Mouse (Mus musculus) testis, adult 2 months (tissue): ENCODE data around the gene Cdk15. TPM values are rescaled to one million over a fixed set of nuclear protein-coding genes. Genes with fewer than 3 reads are reported as not detected.

Experiments
- H3K27ac ChIP-seq: fragments of 200-500 bp; 2 replicates; pipeline ENCODE4 v1.5.1; 2012; ENCODE audit warnings: low read depth, low read length; ENCODE audit not compliant: control insufficient read depth, insufficient read depth
- H3K27me3 ChIP-seq: fragments of 200-500 bp; 2 replicates; pipeline ENCODE4 v1.6.1; 2012; ENCODE audit warnings: mild to moderate bottlenecking, low read length, moderate library complexity; ENCODE audit not compliant: control insufficient read depth, insufficient read depth
- H3K36me3 ChIP-seq: fragments of 200-500 bp; 2 replicates; pipeline ENCODE4 v1.6.1; 2012; ENCODE audit warnings: mild to moderate bottlenecking, low read length; ENCODE audit not compliant: control insufficient read depth, insufficient read depth
- H3K4me1 ChIP-seq: fragments of 200-500 bp; 2 replicates; pipeline ENCODE4 v1.6.1; 2012; ENCODE audit warnings: low read length; ENCODE audit not compliant: control insufficient read depth, insufficient read depth
- H3K4me3 ChIP-seq: fragments of 200-500 bp; 2 replicates; pipeline ENCODE4 v1.5.1; 2012; ENCODE audit warnings: low read depth, mild to moderate bottlenecking, low read length, moderate library complexity, mixed read lengths; ENCODE audit not compliant: control insufficient read depth
- CTCF ChIP-seq: fragments of 200-500 bp; IDR thresholded peaks from 2 replicates; pipeline ENCODE4 v1.5.1; 2012; ENCODE audit warnings: low read depth, mild to moderate bottlenecking, inconsistent platforms, low read length, moderate library complexity; ENCODE audit not compliant: control insufficient read depth, insufficient read depth, insufficient replicate concordance
- POLR2A ChIP-seq: fragments of 200-500 bp; IDR thresholded peaks from 2 replicates; pipeline ENCODE4 v1.6.1; 2012; ENCODE audit warnings: low read depth, mild to moderate bottlenecking, inconsistent platforms, low read length, moderate library complexity; ENCODE audit not compliant: control insufficient read depth
- polyA plus RNA-seq: library from polyadenylated mRNA; depleted of rRNA; stranded (reverse); fragments of >200 nt; gene quantifications from 2 replicates; pipeline ENCODE4 v1.2.3, GENCODE M21; 2012

Cdk15 gene
- polyA plus RNA-seq, 1 experiment, result 1.6 TPM

DNA sequence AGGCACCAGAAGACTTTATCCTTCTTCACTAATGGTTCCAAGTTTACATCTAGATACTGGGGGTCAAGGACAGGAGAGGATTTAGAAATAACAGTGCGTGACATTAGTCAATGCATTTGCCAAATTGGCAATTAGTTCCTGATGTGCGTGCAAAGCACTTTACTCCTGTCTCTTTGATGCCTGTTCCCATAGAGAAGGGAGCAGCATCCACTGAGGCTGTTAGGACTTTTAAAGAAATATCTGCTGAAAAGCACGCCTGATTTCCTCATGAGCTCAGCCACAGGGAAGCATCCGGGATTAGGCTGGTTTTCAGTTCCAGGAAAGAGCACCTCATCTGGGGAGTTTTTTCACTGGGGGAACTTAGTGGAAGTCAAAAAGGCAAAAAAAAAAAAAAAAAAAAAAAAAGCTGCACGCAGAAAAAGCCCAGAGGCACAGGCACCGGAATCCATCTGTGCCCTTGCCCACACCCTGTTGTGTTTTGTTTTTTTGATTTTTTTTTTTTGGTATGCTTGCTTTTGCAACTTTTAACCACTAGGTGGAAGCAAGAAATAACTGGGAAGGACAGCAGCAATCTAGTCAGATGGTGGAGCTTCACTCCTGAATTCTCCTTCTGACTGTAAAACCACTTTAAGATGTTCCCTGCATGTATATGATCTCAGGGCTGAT lies 59.8 kb downstream of the Cdk15 start:
- TF ChIP-seq POLR2A (no peak), CTCF (no peak)
- H3K27me3 ChIP-seq, result no peaks in the 10 kb centered on the region
- H3K4me1 ChIP-seq, result no peaks in the 10 kb centered on the region
- H3K27ac ChIP-seq, result no peak overlapping the region
- no peak overlapping the region for H3K4me3 ChIP-seq
- H3K36me3 ChIP-seq, result no peaks in the 10 kb centered on the region

- TF ChIP-seq POLR2A, result no peak
- no peak for TF ChIP-seq CTCF
- no peaks in the 10 kb centered on the region for H3K36me3 ChIP-seq
- no peak overlapping the region for H3K27ac ChIP-seq
- no peaks in the 10 kb centered on the region for H3K27me3 ChIP-seq
- H3K4me1 ChIP-seq, result no peaks in the 10 kb centered on the region
- no peak overlapping the region for H3K4me3 ChIP-seq
Observed at GRCm38 (mm10) chr1:59317397-59317796, 60.7 kb downstream of the Cdk15 start.

GRCm38 (mm10) chr1:59318878-59319277 lies 62.2 kb downstream of the Cdk15 start:
- Histone ChIP-seq H3K4me1 (0 out of 2 replicates have a peak, but pooled peaks cover 2% of the 10 kb centered on the region), H3K27me3 (no peaks in the 10 kb centered on the region)

DNA sequence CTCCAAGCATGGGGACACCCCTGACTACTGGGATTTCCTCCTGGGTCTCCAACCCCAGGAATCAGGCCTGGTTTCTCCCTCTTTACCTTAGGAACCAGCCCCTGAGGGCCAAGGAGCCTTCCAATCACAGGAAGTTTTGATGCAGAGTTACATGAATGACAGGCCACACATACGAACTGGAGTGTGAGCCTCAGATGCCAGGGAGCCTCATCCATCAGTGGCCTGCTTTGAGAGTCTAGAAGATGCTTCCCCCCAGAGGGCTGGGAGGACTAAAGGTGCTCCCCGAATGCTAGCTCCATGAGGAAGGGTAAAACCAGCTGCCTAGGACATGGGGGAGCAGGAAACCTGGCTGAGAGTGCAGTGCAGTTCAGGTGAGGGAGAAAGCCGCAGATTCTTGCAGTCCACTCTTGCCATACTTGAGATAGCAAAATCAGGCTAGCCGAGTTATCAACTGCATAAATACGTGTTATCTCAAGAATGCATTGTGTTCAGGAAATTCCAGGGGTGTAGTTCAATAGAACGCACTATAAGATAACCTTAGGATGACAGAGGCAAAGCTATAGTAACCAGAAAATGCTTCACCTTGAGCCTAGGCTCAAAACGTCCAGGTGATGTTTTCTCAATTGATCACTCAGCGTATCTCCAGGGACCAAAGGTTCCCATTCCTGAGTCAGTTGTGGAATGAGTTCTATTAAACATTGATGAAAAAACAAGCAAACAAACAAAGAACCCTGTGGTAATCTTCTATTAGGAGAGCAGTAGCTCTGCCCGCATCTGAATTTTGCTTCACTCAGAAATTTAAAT lies 64.6 kb downstream of the Cdk15 start:
- Histone ChIP-seq H3K4me3 (no peak overlapping the region), H3K4me1 (0 out of 2 replicates have a peak, but pooled peaks cover 2% of the 10 kb centered on the region), H3K36me3 (no peaks in the 10 kb centered on the region), H3K27ac (no peak overlapping the region), H3K27me3 (no peaks in the 10 kb centered on the region)
- TF ChIP-seq POLR2A (no peak), CTCF (no peak)

More at GRCm38 (mm10) chr1:59318878-59319277, 62.2 kb downstream of the Cdk15 start:
- H3K27ac ChIP-seq, result no peak overlapping the region
- no peak overlapping the region for H3K4me3 ChIP-seq
- H3K36me3 ChIP-seq, result no peaks in the 10 kb centered on the region
- TF ChIP-seq POLR2A, result no peak
- TF ChIP-seq CTCF, result no peak

DNA sequence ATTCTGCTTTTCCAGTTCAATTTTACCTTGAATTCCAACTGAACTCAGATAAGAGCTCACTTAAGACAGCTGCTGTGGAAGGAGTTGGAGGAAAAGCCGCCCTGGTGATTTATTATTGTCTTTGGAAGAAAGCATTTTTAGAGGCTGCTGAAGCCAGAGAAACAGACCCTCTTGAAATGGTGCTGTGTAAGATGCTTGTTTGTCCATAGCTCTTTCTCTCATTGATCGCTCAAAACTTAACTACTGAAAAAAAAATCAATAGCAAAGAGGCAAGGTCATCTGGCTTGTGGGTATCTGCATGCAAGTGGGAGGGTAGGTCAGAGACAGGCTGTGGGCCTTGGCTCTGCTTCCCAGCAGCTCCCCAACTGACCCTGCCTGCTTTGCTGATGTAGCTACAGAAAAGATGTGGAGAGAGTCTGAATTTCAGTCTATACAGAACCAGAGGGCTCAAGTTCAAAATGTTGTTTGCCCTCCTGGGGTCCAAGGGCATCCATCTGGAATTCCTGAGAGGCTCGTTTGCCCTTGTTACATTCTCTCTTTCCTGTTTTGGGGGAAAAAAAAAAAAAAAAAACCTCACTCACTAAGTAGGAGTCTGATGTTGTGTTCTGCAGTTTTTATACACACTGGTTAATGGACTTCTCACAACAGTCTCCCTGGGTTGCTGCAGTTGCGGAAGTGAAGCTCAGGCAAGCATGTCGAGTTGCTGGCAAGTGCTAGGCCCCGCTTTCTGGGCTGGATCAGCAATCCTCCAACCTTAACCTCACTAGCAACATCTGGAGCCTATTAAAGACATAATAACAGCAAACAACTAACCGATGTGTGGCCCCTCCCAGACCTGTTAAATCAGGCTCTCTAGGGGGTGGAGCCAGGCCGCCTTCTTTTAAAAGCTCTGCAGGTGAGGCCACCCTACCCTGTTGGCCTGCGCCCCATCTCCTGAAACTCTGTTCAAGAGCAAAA lies 65.5 kb downstream of the Cdk15 start:
- Histone ChIP-seq H3K27me3 (no peaks in the 10 kb centered on the region), H3K4me3 (no peak overlapping the region), H3K4me1 (peaks cover 2% of the 10 kb centered on the region; the same call in 1 of the 2 replicates), H3K27ac (no peak overlapping the region), H3K36me3 (no peaks in the 10 kb centered on the region)
- TF ChIP-seq POLR2A (no peak), CTCF (no peak)

GRCm38 (mm10) chr1:59326854-59327395 lies 70.2 kb downstream of the Cdk15 start:
- H3K4me1 ChIP-seq, result peaks cover 2% of the 10 kb centered on the region; the same call in 1 of the 2 replicates
- no peak overlapping the region for H3K27ac ChIP-seq
- H3K27me3 ChIP-seq, result no peaks in the 10 kb centered on the region
- no peak overlapping the region for H3K4me3 ChIP-seq
- TF ChIP-seq POLR2A (no peak), CTCF (no peak)
- H3K36me3 ChIP-seq, result no peaks in the 10 kb centered on the region
